Mouse (Mus musculus): Measurements from ENCODE around the gene Smc6. TPM values are rescaled to one million over a fixed set of nuclear protein-coding genes. Genes with fewer than 3 reads are reported as not detected.

Smc6 gene
- 161 and 174 TPM in 2 replicates for polyA plus RNA-seq (2015; fragmentation: Nextera tagmentation; extraction: Ambion mirVana)

DNA sequence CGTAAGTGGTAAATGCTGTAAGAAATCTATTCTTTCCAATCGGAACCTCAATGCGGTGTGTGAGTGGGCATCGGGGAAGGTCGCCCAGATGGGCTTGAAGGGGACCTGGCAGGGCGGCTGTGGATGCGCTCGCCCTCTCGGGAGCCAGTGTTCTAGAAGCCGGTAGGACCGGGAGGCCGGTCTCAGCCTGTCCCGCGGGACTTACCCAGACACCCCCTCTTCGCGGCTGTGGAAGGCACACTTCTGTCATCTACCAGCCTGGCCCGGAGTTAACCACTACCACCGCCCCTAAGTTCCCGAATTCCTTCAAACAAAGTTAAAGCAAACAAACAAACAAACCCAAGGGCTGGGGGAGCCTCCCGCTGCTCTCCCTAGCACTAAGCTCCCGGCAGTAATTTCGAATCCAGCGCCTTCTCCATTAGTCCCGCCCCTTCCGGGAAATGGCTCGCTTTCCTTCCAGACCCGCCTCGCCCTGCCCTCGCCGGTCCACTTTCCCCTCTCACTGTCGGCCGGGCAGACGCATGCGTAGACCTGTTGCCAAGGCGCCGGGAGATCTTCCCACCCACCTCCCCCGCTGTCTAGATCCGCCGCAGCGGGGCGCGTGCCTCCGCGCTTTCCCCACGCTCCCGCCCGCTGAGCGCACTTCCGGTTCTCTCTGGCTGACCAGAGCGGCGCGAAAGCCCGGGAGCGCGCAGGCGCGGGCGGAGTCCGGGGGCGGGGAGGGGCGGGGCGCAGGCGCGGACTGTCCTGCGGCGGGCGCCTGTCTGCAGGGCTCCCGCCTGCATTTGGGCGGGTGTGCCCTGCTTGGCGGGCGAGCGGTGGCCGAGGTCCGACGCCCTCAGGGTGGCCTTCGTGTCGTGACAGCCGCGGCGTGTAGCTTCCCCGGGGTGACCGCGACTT is at the start of gene Smc6, which contains the start of gene Gen1:
Gene Smc6 (plus strand): TSS at position 505 of the 900 bp plus-strand sequence.
Gene Gen1 (minus strand): TSS at position 420 of the 900 bp plus-strand sequence.
- Histone ChIP-seq H3K36me3 (no peaks in the 10 kb centered on the region), H3K4me3 (peak within 1 kb of the TSS; percentile 91), H3K9me3 (no peaks in the 10 kb centered on the region), H3K9ac (peak within 1 kb of the TSS; percentile 95), H3K4me1 (peaks cover 22% of the 10 kb centered on the region), H3K27me3 (no peaks in the 10 kb centered on the region), H3K4me2 (peak within 1 kb of the TSS; percentile 86), H3K27ac (peak within 1 kb of the TSS; percentile 95)
- under 1% methylated on average over 70 of the region's 83 CpGs for WGBS
- peak; percentile 98 for ATAC-seq (ENCODE audit: insufficient number of reproducible peaks, insufficient read depth, low FRiP score, low TSS enrichment, low read depth)

DNA sequence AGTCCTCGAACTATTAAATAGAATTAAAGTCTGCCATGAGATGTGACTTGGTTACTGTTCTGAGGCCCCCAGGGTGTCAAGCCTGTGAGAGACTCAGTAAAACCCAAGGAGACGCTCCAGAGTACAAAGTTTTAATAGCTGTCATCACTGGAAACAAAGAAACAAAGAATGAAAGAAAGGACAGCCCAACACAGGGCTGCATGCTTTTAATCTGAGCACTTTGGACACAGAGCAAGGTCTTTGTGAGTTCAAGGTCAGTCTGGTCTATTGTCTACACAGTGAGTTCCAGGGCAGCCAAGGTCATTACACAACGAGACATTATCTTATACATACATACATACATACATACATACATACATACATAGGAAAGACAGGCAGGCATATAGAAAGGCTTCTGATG is 49.2 kb upstream of the Smc6 start:
- no peak for ATAC-seq (ENCODE audit: insufficient number of reproducible peaks, insufficient read depth, low FRiP score, low TSS enrichment, low read depth)
- H3K4me2 ChIP-seq, result no peak overlapping the region
- H3K27ac ChIP-seq, result no peak overlapping the region
- H3K4me3 ChIP-seq, result no peak overlapping the region
- H3K9me3 ChIP-seq, result no peaks in the 10 kb centered on the region
- H3K27me3 ChIP-seq, result no peaks in the 10 kb centered on the region
- no peak overlapping the region for H3K9ac ChIP-seq
- H3K4me1 ChIP-seq, result peaks cover 2% of the 10 kb centered on the region
- WGBS, result 86% methylated on average over 3 of the region's 3 CpGs
- H3K36me3 ChIP-seq, result no peaks in the 10 kb centered on the region

DNA sequence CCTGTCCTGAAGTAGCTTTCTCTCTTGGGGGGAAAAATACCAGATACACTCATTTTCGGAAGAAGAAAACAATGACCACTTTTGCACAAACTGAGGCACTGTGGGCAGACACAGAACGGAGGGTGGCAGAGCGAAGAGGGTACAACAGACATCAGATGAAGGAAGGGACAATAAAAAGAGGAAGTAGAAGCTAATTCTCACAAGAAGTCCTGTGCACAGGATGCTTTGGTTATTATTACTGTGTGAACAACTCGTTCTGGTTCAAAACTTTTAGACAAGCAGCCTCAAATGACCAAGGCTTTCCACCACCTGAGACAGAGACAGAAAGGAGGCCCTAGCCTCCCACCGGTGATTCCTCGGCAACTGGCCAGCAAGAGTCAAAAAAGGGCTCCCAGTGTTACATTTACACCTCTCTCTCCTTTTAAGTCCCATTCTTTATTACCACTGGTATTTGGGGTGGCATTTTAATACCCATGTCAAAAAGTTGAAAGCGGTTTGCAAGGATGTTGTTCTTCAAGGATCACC is 47.9 kb upstream of the Smc6 start:
- Histone ChIP-seq H3K4me2 (no peak overlapping the region), H3K9me3 (no peaks in the 10 kb centered on the region), H3K27ac (no peak overlapping the region), H3K9ac (no peak overlapping the region), H3K27me3 (no peaks in the 10 kb centered on the region), H3K4me1 (peaks cover 9% of the 10 kb centered on the region), H3K36me3 (no peaks in the 10 kb centered on the region), H3K4me3 (no peak overlapping the region)
- 83% methylated on average over 7 of the region's 7 CpGs for WGBS
- no peak for ATAC-seq (ENCODE audit: insufficient number of reproducible peaks, insufficient read depth, low FRiP score, low TSS enrichment, low read depth)

DNA sequence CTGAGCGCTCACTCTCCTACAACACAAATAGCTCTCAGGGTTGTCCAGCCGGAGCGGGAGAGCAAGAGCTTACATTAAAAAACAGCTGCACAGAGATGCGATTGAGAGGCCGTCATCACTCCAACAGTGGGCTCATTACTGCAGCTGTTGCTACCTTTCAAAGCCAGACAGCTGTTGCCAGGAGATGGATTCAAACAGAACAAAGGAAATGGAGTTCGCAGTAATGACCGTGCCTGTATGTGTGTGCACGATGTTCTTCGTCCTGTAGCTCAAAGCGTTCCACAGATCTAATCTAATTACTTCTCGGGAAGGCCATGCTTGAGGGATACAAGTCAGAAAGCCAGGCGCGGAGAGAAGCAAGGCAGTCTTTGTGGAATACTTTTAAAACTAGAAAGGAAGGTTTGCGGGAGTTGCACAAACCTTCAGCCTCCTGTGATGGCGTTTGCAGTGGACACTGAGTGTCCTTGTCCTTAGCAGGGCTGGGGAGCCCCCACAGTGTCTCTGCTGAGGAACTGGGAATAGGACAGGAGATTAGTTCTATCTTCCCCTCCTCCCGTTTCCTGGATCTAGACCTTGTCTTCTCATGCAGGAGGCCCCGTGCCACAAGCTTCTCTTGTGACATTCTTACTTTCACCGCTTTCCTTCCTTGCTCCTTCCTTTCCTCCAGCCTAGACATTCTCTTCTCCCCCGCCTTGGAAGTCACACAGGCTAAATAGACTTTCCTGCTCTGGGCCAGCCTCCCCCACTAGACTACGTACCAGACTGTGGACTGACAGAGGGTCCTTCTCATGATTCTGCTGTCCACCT is 44.0 kb upstream of the Smc6 start:
- Histone ChIP-seq H3K4me2 (peak overlapping the region; percentile 14; the same call in 1 of the 2 replicates), H3K9me3 (no peaks in the 10 kb centered on the region), H3K4me1 (peaks cover 11% of the 10 kb centered on the region), H3K36me3 (no peaks in the 10 kb centered on the region), H3K9ac (peak overlapping the region; percentile 22; the same call in 1 of the 2 replicates), H3K4me3 (no peak overlapping the region), H3K27ac (0 out of 2 replicates have a peak overlapping the region, but pooled peaks have one; percentile 23), H3K27me3 (no peaks in the 10 kb centered on the region)
- no peak for ATAC-seq (ENCODE audit: insufficient number of reproducible peaks, insufficient read depth, low FRiP score, low TSS enrichment, low read depth)
- 51% methylated on average over 20 of the region's 20 CpGs for WGBS

DNA sequence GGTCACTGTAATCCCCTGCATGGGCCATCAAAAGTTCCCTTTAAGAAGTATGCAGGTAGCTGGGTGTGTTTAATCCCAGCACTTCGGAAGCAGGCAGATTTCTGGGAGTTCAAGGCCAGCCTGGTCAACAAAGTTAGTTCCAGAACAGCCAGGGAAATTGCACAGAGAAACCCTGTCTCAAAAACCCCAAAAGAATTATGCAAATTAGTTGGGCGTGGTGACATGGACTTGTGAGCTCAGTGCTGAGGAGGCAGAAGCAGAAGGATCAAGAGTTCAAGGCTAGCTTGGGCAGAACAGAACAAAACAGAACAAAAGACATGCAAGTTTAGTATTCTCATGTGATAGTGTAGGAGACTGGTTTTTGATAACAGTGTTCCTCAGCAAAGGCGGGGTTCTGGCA is 43.1 kb upstream of the Smc6 start:
- Histone ChIP-seq H3K27ac (no peak overlapping the region), H3K9ac (no peak overlapping the region), H3K9me3 (no peaks in the 10 kb centered on the region), H3K4me2 (no peak overlapping the region), H3K4me3 (no peak overlapping the region), H3K27me3 (no peaks in the 10 kb centered on the region), H3K4me1 (peaks cover 11% of the 10 kb centered on the region), H3K36me3 (no peaks in the 10 kb centered on the region)
- ATAC-seq (ENCODE audit: insufficient number of reproducible peaks, insufficient read depth, low FRiP score, low TSS enrichment, low read depth), result no peak
- WGBS, result 66% methylated on average over 3 of the region's 3 CpGs

DNA sequence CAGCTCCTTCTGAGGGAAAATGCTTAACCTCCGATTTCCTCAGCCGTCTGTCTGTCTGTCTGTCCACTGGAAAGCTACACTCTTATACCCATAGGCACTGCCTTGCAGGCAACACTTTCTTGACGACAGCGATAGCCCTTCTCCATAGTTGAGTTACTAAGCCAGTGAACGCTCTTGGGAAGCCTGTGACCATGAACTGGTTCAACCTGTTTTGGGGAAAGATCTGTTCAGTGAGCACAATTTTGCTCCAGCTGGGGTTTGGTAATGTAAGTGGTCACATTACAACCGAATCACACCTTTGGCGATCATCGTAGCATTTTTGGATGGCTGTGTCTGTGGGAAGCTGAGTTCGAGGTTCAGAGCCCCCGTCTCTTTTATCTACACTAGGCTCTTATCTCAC is 42.6 kb upstream of the Smc6 start:
- Histone ChIP-seq H3K27ac (no peak overlapping the region), H3K9ac (no peak overlapping the region), H3K4me3 (no peak overlapping the region), H3K4me1 (peaks cover 11% of the 10 kb centered on the region), H3K9me3 (no peaks in the 10 kb centered on the region), H3K36me3 (no peaks in the 10 kb centered on the region), H3K27me3 (no peaks in the 10 kb centered on the region), H3K4me2 (no peak overlapping the region)
- ATAC-seq (ENCODE audit: insufficient number of reproducible peaks, insufficient read depth, low FRiP score, low TSS enrichment, low read depth), result no peak
- WGBS, result 80% methylated on average over 10 of the region's 10 CpGs

DNA sequence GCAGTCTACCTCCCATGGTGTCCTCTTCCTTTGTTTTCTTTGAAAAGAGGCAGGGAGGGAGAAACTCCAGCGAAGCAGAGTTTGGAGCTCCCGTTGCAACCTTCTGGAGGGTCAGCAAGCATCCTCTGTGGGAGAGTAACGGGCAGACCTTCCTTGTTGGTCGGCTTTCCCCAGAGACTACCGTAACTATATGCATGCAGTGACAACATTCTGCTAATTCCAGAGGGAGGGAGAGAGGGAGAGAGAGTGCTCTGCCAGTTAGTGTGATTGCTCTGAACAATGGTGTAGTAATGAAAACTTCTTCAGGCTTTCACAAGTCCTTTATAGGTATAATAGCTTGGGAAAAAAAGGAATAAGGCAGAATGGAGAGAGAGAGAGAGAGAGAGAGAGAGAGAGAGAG is 41.0 kb upstream of the Smc6 start:
- ATAC-seq (ENCODE audit: insufficient number of reproducible peaks, insufficient read depth, low FRiP score, low TSS enrichment, low read depth), result no peak
- H3K27me3 ChIP-seq, result no peaks in the 10 kb centered on the region
- no peak overlapping the region for H3K4me2 ChIP-seq
- H3K36me3 ChIP-seq, result no peaks in the 10 kb centered on the region
- WGBS, result 13% methylated on average over 5 of the region's 5 CpGs
- H3K9me3 ChIP-seq, result no peaks in the 10 kb centered on the region
- no peak overlapping the region for H3K4me3 ChIP-seq
- H3K9ac ChIP-seq, result no peak overlapping the region
- H3K27ac ChIP-seq, result no peak overlapping the region
- H3K4me1 ChIP-seq, result peaks cover 11% of the 10 kb centered on the region

DNA sequence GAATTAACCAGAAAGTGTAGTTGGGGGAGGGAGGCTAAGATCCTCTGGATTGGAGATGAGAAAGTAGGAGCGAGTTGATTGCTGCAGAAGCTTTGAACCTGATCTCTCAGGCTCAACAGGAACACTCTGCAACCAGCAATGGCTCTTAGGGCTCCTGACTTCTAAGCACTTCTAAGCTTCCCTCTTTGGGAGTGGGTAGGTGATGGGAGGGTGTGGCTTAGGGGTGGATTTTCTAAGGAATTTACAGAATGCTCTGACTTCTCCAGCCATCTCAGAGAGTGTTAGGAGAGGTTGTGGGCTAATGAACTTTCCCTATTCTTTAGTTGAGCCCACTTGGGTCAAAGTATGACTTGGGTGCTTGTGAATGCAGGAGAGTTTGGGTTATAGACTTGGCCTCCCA is 39.6 kb upstream of the Smc6 start:
- peaks cover 11% of the 10 kb centered on the region for H3K4me1 ChIP-seq
- no peaks in the 10 kb centered on the region for H3K9me3 ChIP-seq
- no peak overlapping the region for H3K4me3 ChIP-seq
- WGBS, result 50% methylated on average over 1 of the region's 1 CpGs
- H3K9ac ChIP-seq, result no peak overlapping the region
- no peaks in the 10 kb centered on the region for H3K27me3 ChIP-seq
- H3K4me2 ChIP-seq, result no peak overlapping the region
- no peak overlapping the region for H3K27ac ChIP-seq
- ATAC-seq (ENCODE audit: insufficient number of reproducible peaks, insufficient read depth, low FRiP score, low TSS enrichment, low read depth), result no peak
- no peaks in the 10 kb centered on the region for H3K36me3 ChIP-seq

DNA sequence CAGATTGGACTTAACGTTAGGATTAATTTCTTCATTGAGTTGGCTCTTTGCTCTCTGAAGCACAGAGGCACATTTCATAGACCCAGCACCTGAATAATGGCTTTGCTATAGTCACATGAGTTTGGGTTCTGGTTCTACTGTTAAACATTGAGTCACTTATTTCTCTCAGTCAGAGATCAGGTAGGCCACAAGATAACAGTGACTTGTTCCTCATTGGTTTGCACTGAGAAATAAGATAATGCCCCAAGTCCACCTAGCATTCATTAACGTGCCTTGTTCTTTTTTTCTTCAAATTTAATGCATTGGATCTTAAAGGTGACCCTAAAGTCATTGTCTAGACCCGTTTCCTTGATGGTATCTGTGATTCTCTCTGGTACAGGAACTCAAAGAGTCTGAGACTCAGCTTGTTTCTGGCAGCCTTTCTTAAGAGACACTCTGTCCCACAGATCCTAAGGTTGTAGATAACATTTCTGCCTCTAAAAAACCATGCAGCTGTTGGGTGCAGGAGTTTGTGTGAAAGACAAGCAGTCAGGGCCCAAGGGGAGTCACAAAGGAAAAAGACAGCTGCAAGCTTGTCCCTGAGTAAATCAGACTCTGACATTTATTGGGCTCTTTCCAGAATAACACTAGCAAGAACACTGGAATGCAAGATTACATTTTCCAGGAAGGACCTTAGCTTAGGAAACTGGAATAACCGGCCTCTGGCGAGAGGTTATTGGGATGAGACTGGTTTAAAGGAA is 39.0 kb upstream of the Smc6 start:
- H3K27me3 ChIP-seq, result no peaks in the 10 kb centered on the region
- peaks cover 7% of the 10 kb centered on the region for H3K4me1 ChIP-seq
- no peak overlapping the region for H3K27ac ChIP-seq
- no peak overlapping the region for H3K9ac ChIP-seq
- WGBS, result 78% methylated on average over 5 of the region's 5 CpGs
- H3K9me3 ChIP-seq, result no peaks in the 10 kb centered on the region
- no peak overlapping the region for H3K4me2 ChIP-seq
- no peaks in the 10 kb centered on the region for H3K36me3 ChIP-seq
- no peak for ATAC-seq (ENCODE audit: insufficient number of reproducible peaks, insufficient read depth, low FRiP score, low TSS enrichment, low read depth)
- H3K4me3 ChIP-seq, result no peak overlapping the region

DNA sequence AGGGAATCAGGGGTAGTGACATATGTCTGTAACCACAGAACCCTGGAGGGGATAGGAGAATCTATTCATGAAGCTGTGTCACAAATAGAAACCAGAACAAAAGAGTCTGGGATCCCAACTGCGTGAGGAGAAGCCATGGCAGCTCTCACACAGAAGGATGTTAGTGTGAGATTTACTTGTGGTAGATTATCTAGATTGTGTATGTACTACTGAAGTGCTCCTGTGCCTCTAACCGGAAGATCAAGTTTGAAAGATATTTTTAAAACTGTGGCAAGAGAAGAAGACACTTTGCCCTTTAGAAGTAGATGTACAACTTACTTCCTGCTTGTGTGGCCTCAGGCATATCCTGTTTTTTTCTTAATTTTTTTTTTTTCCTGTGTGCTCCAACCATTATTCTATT is 35.4 kb upstream of the Smc6 start:
- Histone ChIP-seq H3K27ac (no peak overlapping the region), H3K9ac (no peak overlapping the region), H3K9me3 (no peaks in the 10 kb centered on the region), H3K4me3 (no peak overlapping the region), H3K4me1 (no peaks in the 10 kb centered on the region), H3K4me2 (no peak overlapping the region), H3K36me3 (no peaks in the 10 kb centered on the region), H3K27me3 (no peaks in the 10 kb centered on the region)
- WGBS, result 66% methylated on average over 2 of the region's 2 CpGs
- no peak for ATAC-seq (ENCODE audit: insufficient number of reproducible peaks, insufficient read depth, low FRiP score, low TSS enrichment, low read depth)

DNA sequence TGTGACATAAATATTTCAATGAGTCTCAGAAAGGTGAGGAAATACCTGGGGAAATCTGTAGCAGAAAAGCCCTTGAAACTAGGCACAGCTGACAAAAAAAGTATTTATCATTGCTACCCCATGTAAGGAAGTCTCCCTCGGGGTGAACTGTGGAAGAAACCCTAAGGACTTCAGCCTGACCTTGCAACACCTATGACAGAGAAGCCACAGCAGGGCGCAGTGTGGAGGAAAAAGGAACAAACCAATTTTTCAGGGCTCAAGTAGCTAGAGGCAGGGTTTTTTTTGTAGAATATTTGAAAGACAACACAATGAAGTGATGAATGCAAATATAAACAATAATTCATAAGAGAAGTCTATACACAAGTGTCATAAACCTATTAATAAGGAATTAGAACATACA is 29.7 kb upstream of the Smc6 start:
- Histone ChIP-seq H3K9me3 (no peaks in the 10 kb centered on the region), H3K4me2 (no peak overlapping the region), H3K36me3 (peaks cover 2% of the 10 kb centered on the region; the same call in 1 of the 2 replicates), H3K9ac (no peak overlapping the region), H3K27ac (no peak overlapping the region), H3K4me3 (no peak overlapping the region), H3K4me1 (no peaks in the 10 kb centered on the region), H3K27me3 (no peaks in the 10 kb centered on the region)
- ATAC-seq (ENCODE audit: insufficient number of reproducible peaks, insufficient read depth, low FRiP score, low TSS enrichment, low read depth), result no peak
- WGBS, result 72% methylated on average over 2 of the region's 2 CpGs

Measured in embryonic facial prominence, embryonic 13.5 days (tissue).